Mouse (Mus musculus): Measurements from ENCODE around the gene Klc2. TPM values are rescaled to one million over a fixed set of nuclear protein-coding genes. Genes with fewer than 3 reads are reported as not detected.

Gene Klc2
- polyA plus RNA-seq, 1 experiment from 2014 or later: 18.1 TPM

- Histone ChIP-seq H3K4me2 (ENCODE audit: low read length) (0 out of 2 replicates have a peak overlapping the region, but pooled peaks have one; percentile 76), H3K4me1 (replicated peaks; ENCODE audit: insufficient read depth, low read length) (peaks cover 10% of the 10 kb centered on the region), H3K4me3 (replicated peaks; ENCODE audit: low read depth, low read length) (no peak overlapping the region), H3K36me3 (ENCODE audit: insufficient read depth, low read length) (peaks cover 41% of the 10 kb centered on the region), H3K27me3 (ENCODE audit: insufficient read depth, low read length) (no peaks in the 10 kb centered on the region), H3K9me3 (replicated peaks; ENCODE audit: low read length) (no peaks in the 10 kb centered on the region), H3K27ac (0 out of 2 replicates have a peak overlapping the region, but pooled peaks have one; percentile 74), H3K9ac (ENCODE audit: low read depth, low read length) (no peak overlapping the region)
- no peak for TF ChIP-seq CTCF (IDR thresholded peaks at IDR 0.05; ENCODE audit: low read depth)
- 0 out of 2 replicates have a peak, but pooled peaks have one; percentile 0 for ATAC-seq (replicated peaks; ENCODE audit: low FRiP score, low read depth)
- no peak for DNase-seq (ENCODE audit: low spot score)
- WGBS: 70% methylated on average over 18 of the region's 18 CpGs
These were observed 10.6 kb downstream of the Klc2 start for GRCm38 (mm10) chr19:5107556-5108270.

- Histone ChIP-seq H3K27ac (peak within 1 kb of the TSS; percentile 88), H3K9ac (ENCODE audit: low read depth, low read length) (peak within 1 kb of the TSS; percentile 80), H3K9me3 (replicated peaks; ENCODE audit: low read length) (no peaks in the 10 kb centered on the region), H3K4me1 (replicated peaks; ENCODE audit: insufficient read depth, low read length) (peaks cover 10% of the 10 kb centered on the region), H3K27me3 (ENCODE audit: insufficient read depth, low read length) (no peaks in the 10 kb centered on the region), H3K4me3 (replicated peaks; ENCODE audit: low read depth, low read length) (peak within 1 kb of the TSS; percentile 65), H3K4me2 (ENCODE audit: low read length) (peak within 1 kb of the TSS; percentile 76), H3K36me3 (ENCODE audit: insufficient read depth, low read length) (peaks cover 46% of the 10 kb centered on the region)
- DNase-seq (ENCODE audit: low spot score): peak; percentile 99
- peak; percentile 86 for ATAC-seq (replicated peaks; ENCODE audit: low FRiP score, low read depth)
- TF ChIP-seq CTCF (IDR thresholded peaks at IDR 0.05; ENCODE audit: low read depth): no peak
- WGBS: under 1% methylated on average over 40 of the region's 46 CpGs
These were observed 11.6 kb downstream of the Klc2 start, which contains the start of gene Rab1b for GRCm38 (mm10) chr19:5106731-5107191. TSS of gene Rab1b (minus strand) at chr19:5107072.

GRCm38 (mm10) chr19:5106074-5106473 lies 12.3 kb downstream of the Klc2 start:
- H3K27ac ChIP-seq: peak overlapping the region; percentile 88
- H3K27me3 ChIP-seq (ENCODE audit: insufficient read depth, low read length): no peaks in the 10 kb centered on the region
- ATAC-seq (replicated peaks; ENCODE audit: low FRiP score, low read depth): no peak
- H3K4me3 ChIP-seq (replicated peaks; ENCODE audit: low read depth, low read length): peak overlapping the region; percentile 65
- WGBS: 4% methylated on average over 9 of the region's 9 CpGs
- DNase-seq (ENCODE audit: low spot score): peak; percentile 34
- no peaks in the 10 kb centered on the region for H3K9me3 ChIP-seq (replicated peaks; ENCODE audit: low read length)
- H3K9ac ChIP-seq (ENCODE audit: low read depth, low read length): peak overlapping the region; percentile 80
- peaks cover 46% of the 10 kb centered on the region for H3K36me3 ChIP-seq (ENCODE audit: insufficient read depth, low read length)
- H3K4me1 ChIP-seq (replicated peaks; ENCODE audit: insufficient read depth, low read length): peaks cover 10% of the 10 kb centered on the region
- peak overlapping the region; percentile 76 for H3K4me2 ChIP-seq (ENCODE audit: low read length)
- no peak for TF ChIP-seq CTCF (IDR thresholded peaks at IDR 0.05; ENCODE audit: low read depth)

GRCm38 (mm10) chr19:5098363-5099143 lies 19.8 kb downstream of the Klc2 start, which contains the start of gene Cnih2:
TSS of gene Cnih2 (minus strand) at chr19:5098521.
- H3K27me3 ChIP-seq (ENCODE audit: insufficient read depth, low read length): no peaks in the 10 kb centered on the region
- no peak within 1 kb of the TSS for H3K27ac ChIP-seq
- peak within 1 kb of the TSS; percentile 64 for H3K9ac ChIP-seq (ENCODE audit: low read depth, low read length)
- peak; percentile 70 for DNase-seq (ENCODE audit: low spot score)
- peak within 1 kb of the TSS; percentile 95 for H3K4me2 ChIP-seq (ENCODE audit: low read length)
- H3K36me3 ChIP-seq (ENCODE audit: insufficient read depth, low read length): peaks cover 37% of the 10 kb centered on the region
- peaks cover 10% of the 10 kb centered on the region for H3K4me1 ChIP-seq (replicated peaks; ENCODE audit: insufficient read depth, low read length)
- no peak for TF ChIP-seq CTCF (IDR thresholded peaks at IDR 0.05; ENCODE audit: low read depth)
- 0 out of 2 replicates have a peak, but pooled peaks have one; percentile 15 for ATAC-seq (replicated peaks; ENCODE audit: low FRiP score, low read depth)
- WGBS: 3% methylated on average over 38 of the region's 48 CpGs
- H3K9me3 ChIP-seq (replicated peaks; ENCODE audit: low read length): no peaks in the 10 kb centered on the region
- H3K4me3 ChIP-seq (replicated peaks; ENCODE audit: low read depth, low read length): peak within 1 kb of the TSS; percentile 45

- no peaks in the 10 kb centered on the region for H3K9me3 ChIP-seq (replicated peaks; ENCODE audit: low read length)
- 5% methylated on average over 26 of the region's 31 CpGs for WGBS
- ATAC-seq (replicated peaks; ENCODE audit: low FRiP score, low read depth): no peak
- H3K36me3 ChIP-seq (ENCODE audit: insufficient read depth, low read length): peaks cover 31% of the 10 kb centered on the region
- peak overlapping the region; percentile 45 for H3K4me3 ChIP-seq (replicated peaks; ENCODE audit: low read depth, low read length)
- peak overlapping the region; percentile 64 for H3K9ac ChIP-seq (ENCODE audit: low read depth, low read length)
- TF ChIP-seq CTCF (IDR thresholded peaks at IDR 0.05; ENCODE audit: low read depth): no peak
- no peaks in the 10 kb centered on the region for H3K27me3 ChIP-seq (ENCODE audit: insufficient read depth, low read length)
- peaks cover 10% of the 10 kb centered on the region for H3K4me1 ChIP-seq (replicated peaks; ENCODE audit: insufficient read depth, low read length)
- DNase-seq (ENCODE audit: low spot score): no peak
- H3K4me2 ChIP-seq (ENCODE audit: low read length): peak overlapping the region; percentile 95
- H3K27ac ChIP-seq: no peak overlapping the region
These were observed 20.6 kb downstream of the Klc2 start for GRCm38 (mm10) chr19:5097521-5098362.

All from kidney, postnatal 0 days (tissue).